Mouse (Mus musculus): Measurements from ENCODE around the gene Ptgr1. TPM values are rescaled to one million over a fixed set of nuclear protein-coding genes. Genes with fewer than 3 reads are reported as not detected.

Ptgr1 gene
- 1.9 to 2.7 TPM (median 2.3 TPM) in 3 replicates for total RNA-seq (2017)

DNA sequence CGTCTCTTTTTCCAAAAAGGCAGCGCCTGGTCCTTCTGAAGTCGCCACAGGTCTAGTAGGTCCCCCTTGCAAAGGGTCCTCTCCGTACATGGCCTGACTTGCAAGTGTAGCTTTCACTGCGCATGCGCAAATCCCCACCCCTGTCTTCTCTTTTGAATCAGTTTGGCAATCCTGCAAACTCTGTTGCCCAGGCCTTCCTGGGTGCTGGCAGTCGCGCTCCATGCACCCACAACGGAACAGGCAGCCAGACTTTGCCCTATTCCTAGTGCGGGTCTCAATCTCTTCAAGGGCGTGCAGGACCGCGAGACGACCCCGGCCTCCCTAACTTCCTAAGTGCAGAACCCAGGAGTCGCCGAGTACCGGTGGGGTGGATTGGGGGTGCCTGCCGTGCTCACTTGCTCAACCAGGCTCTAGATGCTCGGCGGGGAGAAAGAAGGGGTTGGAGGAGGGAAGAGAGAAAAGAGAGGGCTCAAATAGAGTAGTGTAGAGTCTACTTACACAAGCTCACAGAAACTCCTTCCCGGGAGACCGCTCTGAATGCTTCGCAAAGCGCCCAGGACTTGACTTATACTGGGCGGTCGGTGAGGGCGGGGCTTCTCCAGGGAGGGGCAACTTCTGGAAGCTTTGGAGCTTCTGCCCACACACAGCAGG is at the start of gene Ptgr1:
Gene Ptgr1, minus strand, starts transcription at position 580 of the 651 bp plus-strand sequence.
- 0 out of 2 replicates have a peak, but pooled peaks have one; percentile 18 for ATAC-seq (replicated peaks; ENCODE audit: insufficient number of reproducible peaks, low FRiP score, low TSS enrichment, poor library complexity, severe bottlenecking)

- peak; percentile 9; the same call in 1 of the 2 replicates for ATAC-seq (replicated peaks; ENCODE audit: insufficient number of reproducible peaks, low FRiP score, low TSS enrichment, poor library complexity, severe bottlenecking)
Observed at GRCm38 (mm10) chr4:59035786-59036350, 48.9 kb upstream of the Ptgr1 start.

DNA sequence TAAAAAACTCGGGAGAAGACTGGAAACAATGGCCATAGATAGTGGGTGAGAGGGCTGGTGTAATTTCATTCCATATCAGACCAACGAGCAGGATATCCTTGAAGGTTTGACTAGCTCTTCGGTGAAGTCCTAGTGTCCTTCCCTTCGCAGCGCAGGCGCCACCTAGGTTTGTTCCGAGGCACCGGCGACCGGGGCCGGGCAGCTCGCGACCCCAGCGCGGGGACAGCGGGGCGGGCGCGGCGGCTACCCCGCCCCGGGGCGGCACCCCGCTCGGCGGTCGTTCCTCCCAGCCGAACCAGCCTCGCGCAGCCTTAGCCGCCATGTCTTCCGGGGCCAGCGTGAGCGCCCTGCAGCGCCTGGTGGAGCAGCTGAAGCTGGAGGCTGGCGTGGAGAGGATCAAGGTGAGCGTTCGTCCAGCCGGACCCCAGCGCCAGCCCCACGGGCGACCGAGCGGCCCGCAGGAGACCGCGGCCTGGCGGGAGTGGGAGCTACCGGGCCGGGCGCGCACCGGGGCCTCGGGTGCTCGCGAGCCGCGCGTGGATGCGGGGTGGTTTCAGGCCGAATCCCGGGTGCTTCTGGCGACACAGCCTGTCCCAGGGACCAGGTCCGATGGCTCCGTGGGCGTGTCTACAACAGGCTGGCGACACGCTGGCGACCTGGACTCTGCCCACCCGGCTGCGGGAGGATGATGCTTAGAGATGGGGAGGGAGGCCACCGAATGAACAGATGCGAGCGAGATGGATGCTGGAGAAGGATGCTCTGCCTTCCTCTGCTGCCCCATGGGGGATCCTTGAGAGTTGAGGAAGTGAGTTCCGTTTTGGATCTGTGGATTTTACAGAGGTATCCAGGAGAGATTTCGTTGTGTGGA is 48.2 kb upstream of the Ptgr1 start, which contains the start of gene Gng10:
Gene Gng10, plus strand, starts transcription at position 171 of the 868 bp plus-strand sequence.
- peak; percentile 39 for ATAC-seq (replicated peaks; ENCODE audit: insufficient number of reproducible peaks, low FRiP score, low TSS enrichment, poor library complexity, severe bottlenecking)

- ATAC-seq (replicated peaks; ENCODE audit: insufficient number of reproducible peaks, low FRiP score, low TSS enrichment, poor library complexity, severe bottlenecking): no peak
Observed at GRCm38 (mm10) chr4:59034325-59034917, 47.5 kb upstream of the Ptgr1 start.

GRCm38 (mm10) chr4:59016922-59017321 is 30.0 kb upstream of the Ptgr1 start:
- no peak for ATAC-seq (replicated peaks; ENCODE audit: insufficient number of reproducible peaks, low FRiP score, low TSS enrichment, poor library complexity, severe bottlenecking)

DNA sequence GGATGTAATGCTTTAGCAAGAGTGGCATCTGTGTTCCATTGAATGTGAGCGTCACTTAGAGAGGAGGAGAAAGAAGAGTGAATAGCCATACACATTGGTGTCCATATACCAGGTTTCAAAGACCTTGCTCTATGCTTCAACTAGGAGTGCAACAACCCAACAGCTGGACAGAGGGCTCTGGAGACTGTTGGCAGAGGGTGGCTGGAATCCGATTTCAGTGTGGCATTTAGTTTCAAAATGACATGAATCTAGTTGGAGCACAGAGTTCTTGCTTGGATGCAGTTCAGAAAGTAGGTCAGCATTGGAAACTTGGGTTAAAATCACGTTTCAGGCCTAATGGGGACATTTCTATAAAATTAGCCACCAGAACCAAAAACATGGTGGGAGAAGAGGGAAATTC is 28.3 kb upstream of the Ptgr1 start:
- no peak for ATAC-seq (replicated peaks; ENCODE audit: insufficient number of reproducible peaks, low FRiP score, low TSS enrichment, poor library complexity, severe bottlenecking)

- ATAC-seq (replicated peaks; ENCODE audit: insufficient number of reproducible peaks, low FRiP score, low TSS enrichment, poor library complexity, severe bottlenecking): no peak
Observed at GRCm38 (mm10) chr4:59011446-59011845, 24.5 kb upstream of the Ptgr1 start.

GRCm38 (mm10) chr4:59009696-59010095 is 22.8 kb upstream of the Ptgr1 start:
- peak; percentile 38 for ATAC-seq (replicated peaks; ENCODE audit: insufficient number of reproducible peaks, low FRiP score, low TSS enrichment, poor library complexity, severe bottlenecking)

GRCm38 (mm10) chr4:59009186-59009585 is 22.3 kb upstream of the Ptgr1 start:
- ATAC-seq (replicated peaks; ENCODE audit: insufficient number of reproducible peaks, low FRiP score, low TSS enrichment, poor library complexity, severe bottlenecking): peak; percentile 52; the same call in 1 of the 2 replicates

DNA sequence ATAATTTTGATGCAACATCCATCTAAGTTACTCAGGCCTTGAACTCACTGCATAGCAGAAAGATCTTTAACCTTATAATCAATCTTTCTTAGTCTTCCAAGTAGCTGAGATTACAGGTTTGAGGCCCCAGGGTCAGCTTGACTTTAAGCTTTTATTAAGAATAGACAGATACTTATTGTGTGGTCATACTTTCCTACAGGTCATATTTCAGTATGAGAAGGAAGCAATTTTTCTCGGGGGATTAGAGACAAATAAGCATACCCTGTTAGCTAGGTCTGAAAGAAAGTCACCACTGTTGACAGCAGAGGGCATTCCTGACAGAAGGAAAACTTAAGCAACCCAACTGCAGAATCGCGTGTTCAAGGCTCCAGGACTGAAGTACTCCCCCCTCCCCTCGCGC is 21.1 kb upstream of the Ptgr1 start:
- ATAC-seq (replicated peaks; ENCODE audit: insufficient number of reproducible peaks, low FRiP score, low TSS enrichment, poor library complexity, severe bottlenecking): no peak

DNA sequence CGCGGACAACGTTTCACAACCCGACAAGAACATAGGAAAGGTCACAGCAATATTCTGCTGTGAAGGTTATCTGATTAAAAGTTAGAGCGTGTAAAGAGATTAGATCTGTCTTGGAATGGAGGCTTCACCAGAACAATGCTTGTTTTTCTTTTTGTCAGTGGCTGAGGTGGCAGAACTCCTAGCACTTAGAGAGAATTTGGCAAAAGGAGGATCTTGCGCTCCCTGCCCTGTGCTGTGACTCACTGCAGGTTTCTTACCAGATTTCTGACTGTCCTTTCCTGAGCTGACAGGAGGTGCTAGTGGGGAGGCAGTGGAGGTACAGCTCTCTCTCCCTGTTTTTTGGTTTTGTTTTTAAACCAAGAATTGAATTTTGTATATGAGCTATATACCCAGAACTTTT is 20.1 kb upstream of the Ptgr1 start:
- no peak for ATAC-seq (replicated peaks; ENCODE audit: insufficient number of reproducible peaks, low FRiP score, low TSS enrichment, poor library complexity, severe bottlenecking)

DNA sequence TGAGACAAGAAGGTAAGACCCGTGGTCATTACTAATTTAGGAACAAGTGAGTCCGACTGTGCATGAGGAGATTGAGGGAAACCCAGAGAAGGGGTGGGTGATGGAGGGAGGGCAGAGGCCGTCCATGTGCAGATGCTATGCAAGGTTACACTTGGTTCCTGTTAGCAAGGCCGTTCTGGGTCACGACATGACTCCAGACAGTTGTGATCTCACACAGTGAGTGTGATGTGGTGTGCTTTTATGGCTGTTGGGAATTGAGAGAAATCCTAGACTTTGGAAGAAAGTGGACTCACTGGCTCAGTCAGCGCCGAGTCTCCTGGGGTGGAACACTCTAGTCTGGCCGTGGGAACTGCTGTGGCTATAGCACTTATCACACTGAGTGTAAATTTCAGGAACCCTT is 19.3 kb upstream of the Ptgr1 start:
- no peak for ATAC-seq (replicated peaks; ENCODE audit: insufficient number of reproducible peaks, low FRiP score, low TSS enrichment, poor library complexity, severe bottlenecking)

GRCm38 (mm10) chr4:59003806-59004200 is 16.9 kb upstream of the Ptgr1 start:
- no peak for ATAC-seq (replicated peaks; ENCODE audit: insufficient number of reproducible peaks, low FRiP score, low TSS enrichment, poor library complexity, severe bottlenecking)

GRCm38 (mm10) chr4:59002948-59003805 is 16.3 kb upstream of the Ptgr1 start, which contains the start of gene Gm20503:
TSS of gene Gm20503 (plus strand) at chr4:59003210.
- peak; percentile 66 for ATAC-seq (replicated peaks; ENCODE audit: insufficient number of reproducible peaks, low FRiP score, low TSS enrichment, poor library complexity, severe bottlenecking)

GRCm38 (mm10) chr4:59000614-59001013 is 13.7 kb upstream of the Ptgr1 start:
- ATAC-seq (replicated peaks; ENCODE audit: insufficient number of reproducible peaks, low FRiP score, low TSS enrichment, poor library complexity, severe bottlenecking): no peak

GRCm38 (mm10) chr4:58999686-59000085 is 12.8 kb upstream of the Ptgr1 start:
- peak; percentile 60 for ATAC-seq (replicated peaks; ENCODE audit: insufficient number of reproducible peaks, low FRiP score, low TSS enrichment, poor library complexity, severe bottlenecking)

DNA sequence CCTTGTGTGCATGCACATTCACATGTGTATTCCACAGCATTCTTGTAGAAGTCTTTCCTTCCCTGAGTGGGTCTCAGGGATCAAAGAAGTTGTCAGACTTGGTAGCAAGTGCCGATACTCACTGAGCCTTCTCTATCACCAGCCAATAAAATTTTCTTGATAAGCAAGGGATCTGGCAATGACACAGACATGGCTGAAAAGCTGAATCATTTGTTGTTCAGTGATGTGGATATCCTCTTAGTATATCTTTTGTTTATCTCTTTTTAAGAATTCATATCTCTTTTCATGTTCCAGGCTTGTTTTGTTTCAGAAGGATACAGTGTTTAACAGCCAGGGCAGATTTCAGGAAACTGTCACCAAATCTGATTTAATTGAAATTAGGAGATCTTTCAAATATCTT is 11.8 kb upstream of the Ptgr1 start:
- no peak for ATAC-seq (replicated peaks; ENCODE audit: insufficient number of reproducible peaks, low FRiP score, low TSS enrichment, poor library complexity, severe bottlenecking)

GRCm38 (mm10) chr4:58997081-58997480 is 10.2 kb upstream of the Ptgr1 start:
- no peak for ATAC-seq (replicated peaks; ENCODE audit: insufficient number of reproducible peaks, low FRiP score, low TSS enrichment, poor library complexity, severe bottlenecking)

Data from monocyte, adult 5-6 weeks (primary cell).